Mouse (Mus musculus) MEL (cell line): ENCODE measurements around the gene Grm2.

Experiments used
- CHD1 ChIP-seq: IDR thresholded peaks from 2 replicates; pipeline ENCODE4 v1.6.1; 2012; ENCODE audit warnings: low read depth, mild to moderate bottlenecking, inconsistent platforms, low read length, improper control_type of control experiment
- CTCF ChIP-seq, 3 experiments: IDR thresholded peaks in 2 of 3; conservative IDR thresholded peaks in 1 of 3; 2 replicates each; pipeline ENCODE4 v1.5.1; 2011 to 2012; ENCODE audit warnings: low read length in 3 of 3, low read depth in 2 of 3, mild to moderate bottlenecking in 2 of 3, improper control_type of control experiment in 1 of 3, inconsistent platforms in 1 of 3, mixed read lengths in 1 of 3, moderate library complexity in 1 of 3; ENCODE audit not compliant: control insufficient read depth in 1 of 3, insufficient read depth in 1 of 3, poor library complexity in 1 of 3, severe bottlenecking in 1 of 3
- ELF1 ChIP-seq: IDR thresholded peaks from 2 replicates; pipeline ENCODE4 v1.6.1; 2014; ENCODE audit warnings: low read depth, mild to moderate bottlenecking, inconsistent platforms, low read length, improper control_type of control experiment, moderate library complexity
- ETS1 ChIP-seq: IDR thresholded peaks from 2 replicates; pipeline ENCODE4 v1.6.1; 2012; ENCODE audit warnings: low read depth, mild to moderate bottlenecking, inconsistent platforms, low read length, improper control_type of control experiment, moderate library complexity
- GABPA ChIP-seq: IDR thresholded peaks from 2 replicates; pipeline ENCODE4 v1.6.1; 2012; ENCODE audit warnings: low read depth, mild to moderate bottlenecking, inconsistent platforms, low read length, improper control_type of control experiment, moderate library complexity
- MXI1 ChIP-seq: IDR thresholded peaks from 2 replicates; pipeline ENCODE4 v1.6.1; 2011; ENCODE audit warnings: mild to moderate bottlenecking, low read depth, low read length, improper control_type of control experiment
- POLR2A ChIP-seq, 2 experiments: IDR thresholded peaks; 2 replicates each; pipeline ENCODE4 v1.6.1; 2011 to 2012; ENCODE audit warnings: low read length in 2 of 2, mild to moderate bottlenecking in 2 of 2, control low read depth in 1 of 2, improper control_type of control experiment in 1 of 2, low read depth in 1 of 2, moderate library complexity in 1 of 2; ENCODE audit not compliant: control insufficient read depth in 1 of 2, insufficient read depth in 1 of 2, poor library complexity in 1 of 2
- RCOR1 ChIP-seq: IDR thresholded peaks from 2 replicates; pipeline ENCODE4 v1.6.1; 2012; ENCODE audit warnings: low read depth, mild to moderate bottlenecking, inconsistent platforms, low read length, improper control_type of control experiment
- ZNF384 ChIP-seq: IDR thresholded peaks from 2 replicates; pipeline ENCODE4 v1.6.1; 2012; ENCODE audit warnings: low read depth, mild to moderate bottlenecking, inconsistent platforms, low read length, improper control_type of control experiment

GRCm38 (mm10) chr9:106681026-106681425, 25.1 kb upstream of the Grm2 start:
- no peak for TF ChIP-seq MXI1
- no peak for TF ChIP-seq CTCF (IDR thresholded peaks at IDR 0.05 in 2 of 3, conservative IDR thresholded peaks at IDR 0.05 in 1 of 3; ENCODE audit: control insufficient read depth in 1 of 3, insufficient read depth in 1 of 3, low read depth in 2 of 3, low read length in 3 of 3, poor library complexity in 1 of 3, severe bottlenecking in 1 of 3)
- TF ChIP-seq ZNF384: no peak
- no peak for TF ChIP-seq RCOR1
- no peak for TF ChIP-seq ELF1
- no peak for TF ChIP-seq GABPA
- TF ChIP-seq ETS1: no peak
- TF ChIP-seq POLR2A (IDR thresholded peaks at IDR 0.05; ENCODE audit: control insufficient read depth in 1 of 2, insufficient read depth in 1 of 2, low read depth in 1 of 2, low read length in 2 of 2, poor library complexity in 1 of 2): no peak
- TF ChIP-seq CHD1: no peak
